Mouse (Mus musculus): Measurements from ENCODE around the gene Slc4a1. TPM values are rescaled to one million over a fixed set of nuclear protein-coding genes. Genes with fewer than 3 reads are reported as not detected.

The Slc4a1 gene
- polyA plus RNA-seq, 1 experiment = not detected

DNA sequence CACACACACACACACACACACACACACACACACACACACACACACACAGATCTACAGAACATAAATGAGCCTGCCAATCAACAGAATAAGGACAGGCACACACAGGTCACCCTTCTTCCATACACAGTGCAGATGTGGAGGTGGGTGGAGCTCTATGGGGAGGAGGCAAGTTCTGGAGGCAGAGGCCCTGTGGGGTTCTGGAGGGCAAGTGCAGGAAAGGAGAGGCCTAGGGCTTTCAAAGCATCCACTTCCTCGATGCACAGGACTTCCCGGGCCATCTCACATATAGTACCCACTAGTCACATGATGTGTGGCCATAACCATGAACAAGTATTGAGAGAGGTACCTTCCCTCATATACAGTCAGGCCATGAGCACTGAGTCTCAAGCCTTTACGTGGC lies 10.5 kb downstream of the Slc4a1 start:
- TF ChIP-seq CTCF (IDR thresholded peaks at IDR 0.05; ENCODE audit: borderline replicate concordance, insufficient read depth, low read length) (no peak), POLR2A (IDR thresholded peaks at IDR 0.05; ENCODE audit: low read depth, low read length) (no peak)
- H3K4me3 ChIP-seq (ENCODE audit: insufficient read depth, low read length) = no peak overlapping the region

DNA sequence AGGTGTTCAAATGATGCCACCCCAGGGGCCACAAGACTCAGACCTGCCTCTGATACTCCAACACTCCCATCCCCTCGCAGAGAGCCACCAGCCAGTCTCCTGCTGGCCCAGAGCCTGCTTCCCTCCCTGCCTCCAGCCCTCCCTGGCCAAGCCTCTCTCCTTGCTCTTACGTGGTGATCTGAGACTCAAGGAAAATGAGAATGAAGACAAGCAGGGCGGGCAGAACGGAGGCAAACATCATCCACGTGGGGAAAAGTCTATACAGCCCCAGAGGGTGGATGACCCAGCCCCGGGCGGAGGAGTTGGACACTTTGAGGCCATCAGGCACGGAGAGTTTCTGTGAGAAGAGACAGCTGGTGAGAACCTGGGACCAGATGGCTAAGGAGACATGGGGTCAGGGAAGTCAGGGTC lies 13.0 kb downstream of the Slc4a1 start:
- Histone ChIP-seq H3K27ac (ENCODE audit: insufficient read depth, low read length) (no peak overlapping the region), H3K4me1 (ENCODE audit: control insufficient read depth, insufficient read depth, low read length) (no peaks in the 10 kb centered on the region), H3K4me3 (ENCODE audit: insufficient read depth, low read length) (no peak overlapping the region)
- TF ChIP-seq POLR2A (IDR thresholded peaks at IDR 0.05; ENCODE audit: low read depth, low read length) (no peak), CTCF (IDR thresholded peaks at IDR 0.05; ENCODE audit: borderline replicate concordance, insufficient read depth, low read length) (no peak)

More for the DNA sequence above, 10.5 kb downstream of the Slc4a1 start:
- no peak overlapping the region for H3K27ac ChIP-seq (ENCODE audit: insufficient read depth, low read length)
- H3K4me1 ChIP-seq (ENCODE audit: control insufficient read depth, insufficient read depth, low read length) = no peaks in the 10 kb centered on the region

DNA sequence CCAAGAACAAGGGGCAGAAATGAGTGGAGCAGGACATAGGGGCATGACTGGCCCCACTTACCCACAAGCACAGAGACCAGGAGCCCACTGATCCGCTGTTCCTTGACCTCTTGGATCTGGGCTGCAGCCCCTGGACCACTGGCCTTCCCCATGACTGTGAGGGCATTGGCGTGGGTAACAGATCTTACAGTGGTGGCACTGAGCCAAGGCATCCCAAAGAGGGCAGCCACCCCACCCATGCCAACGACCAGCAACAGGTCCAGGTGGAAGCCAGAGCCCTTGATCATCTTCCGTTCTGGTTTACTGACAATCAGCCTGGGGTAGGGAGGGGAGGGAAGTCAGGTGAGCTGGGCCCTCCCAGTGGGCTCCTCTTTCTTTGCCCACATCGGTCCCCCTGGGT lies 13.6 kb downstream of the Slc4a1 start:
- TF ChIP-seq POLR2A (IDR thresholded peaks at IDR 0.05; ENCODE audit: low read depth, low read length) = no peak
- TF ChIP-seq CTCF (IDR thresholded peaks at IDR 0.05; ENCODE audit: borderline replicate concordance, insufficient read depth, low read length) = no peak

DNA sequence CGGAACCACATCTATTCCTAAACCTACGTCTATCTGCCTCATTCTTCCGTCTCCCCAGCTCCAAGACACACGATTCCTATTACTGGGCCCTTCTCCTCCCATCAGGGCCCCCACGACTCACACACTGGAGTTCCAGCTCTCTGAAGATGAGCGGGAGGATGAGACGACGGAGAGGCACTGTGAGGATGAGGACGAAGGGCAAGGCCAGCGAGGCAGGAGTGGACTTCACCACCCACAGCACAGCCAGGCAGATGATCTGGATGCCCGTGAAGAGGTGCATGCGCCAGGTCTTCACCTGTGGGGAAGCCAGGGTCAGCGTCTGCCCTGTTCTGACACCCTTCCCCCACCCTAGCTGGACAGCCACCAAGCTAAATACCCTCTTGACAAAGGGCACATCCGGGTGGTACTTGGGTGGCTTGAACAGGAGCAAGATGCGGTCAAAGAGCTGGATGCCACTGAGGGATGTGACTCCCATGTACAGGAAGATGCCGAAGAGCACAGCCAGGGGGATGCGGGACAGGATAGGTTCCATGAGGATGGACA lies 15.0 kb downstream of the Slc4a1 start:
- Histone ChIP-seq H3K4me1 (ENCODE audit: control insufficient read depth, insufficient read depth, low read length) (no peaks in the 10 kb centered on the region), H3K27ac (ENCODE audit: insufficient read depth, low read length) (no peak overlapping the region), H3K4me3 (ENCODE audit: insufficient read depth, low read length) (no peak overlapping the region)
- TF ChIP-seq POLR2A (IDR thresholded peaks at IDR 0.05; ENCODE audit: low read depth, low read length) = no peak
- TF ChIP-seq CTCF (IDR thresholded peaks at IDR 0.05; ENCODE audit: borderline replicate concordance, insufficient read depth, low read length) = no peak

More for the DNA sequence above, 13.6 kb downstream of the Slc4a1 start:
- Histone ChIP-seq H3K27ac (ENCODE audit: insufficient read depth, low read length) (no peak overlapping the region), H3K4me3 (ENCODE audit: insufficient read depth, low read length) (no peak overlapping the region), H3K4me1 (ENCODE audit: control insufficient read depth, insufficient read depth, low read length) (no peaks in the 10 kb centered on the region)

DNA sequence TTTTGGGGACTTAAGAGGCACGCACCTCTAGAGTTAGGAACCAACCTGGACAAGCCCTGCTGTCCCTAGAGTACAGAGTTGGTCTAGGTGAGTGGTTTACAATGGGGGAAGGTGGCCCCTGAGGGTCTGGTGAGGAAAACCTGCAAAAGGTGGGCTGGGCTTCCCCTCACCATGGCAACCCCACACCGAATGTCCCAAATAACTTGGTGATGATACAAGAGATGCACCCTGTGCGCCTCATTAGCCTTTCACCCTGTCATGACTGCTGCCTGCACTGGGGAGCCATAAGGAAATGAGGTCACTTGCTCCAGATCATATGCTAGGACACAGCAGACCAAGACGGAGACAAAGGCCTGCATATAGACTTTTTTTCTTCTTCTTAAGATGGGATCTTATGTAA lies 15.6 kb downstream of the Slc4a1 start:
- TF ChIP-seq CTCF (IDR thresholded peaks at IDR 0.05; ENCODE audit: borderline replicate concordance, insufficient read depth, low read length) (no peak), POLR2A (IDR thresholded peaks at IDR 0.05; ENCODE audit: low read depth, low read length) (no peak)
- Histone ChIP-seq H3K4me3 (ENCODE audit: insufficient read depth, low read length) (no peak overlapping the region), H3K4me1 (ENCODE audit: control insufficient read depth, insufficient read depth, low read length) (no peaks in the 10 kb centered on the region), H3K27ac (ENCODE audit: insufficient read depth, low read length) (no peak overlapping the region)

DNA sequence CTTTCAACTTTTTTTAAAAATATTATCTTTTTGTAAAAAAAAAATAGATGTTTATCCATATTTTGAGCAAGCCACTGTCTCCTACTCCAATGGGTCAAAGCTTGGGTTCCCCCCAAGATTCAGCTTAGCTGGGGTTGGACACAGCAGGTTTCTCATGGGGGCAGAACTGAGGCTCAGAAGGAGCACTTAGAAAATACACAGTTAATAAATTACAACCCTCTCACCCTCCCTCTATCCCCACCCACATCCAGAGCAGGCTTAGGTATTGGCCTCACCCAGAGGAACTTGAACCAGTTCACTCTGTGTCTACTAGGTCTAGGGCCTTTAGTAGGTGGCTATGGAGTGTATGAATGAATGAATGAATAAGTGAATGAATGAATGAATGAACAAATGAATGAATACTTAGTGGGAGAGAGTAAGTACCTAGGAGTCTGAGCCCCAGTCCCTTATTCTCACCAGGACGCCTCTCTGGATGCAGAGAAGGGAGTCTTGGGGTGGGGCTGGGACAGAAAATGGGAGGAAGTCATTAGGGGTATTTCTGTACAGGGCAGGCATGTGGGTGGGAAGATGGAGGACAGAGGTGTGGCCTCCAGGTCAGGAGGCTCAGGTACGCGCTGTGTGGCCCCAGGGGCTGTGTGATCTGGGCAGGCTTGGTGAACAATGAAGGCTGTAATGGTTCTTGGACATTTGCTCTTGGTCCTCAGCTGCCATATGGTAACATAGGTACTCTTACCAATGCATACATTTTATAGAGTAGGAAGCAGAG lies 16.6 kb downstream of the Slc4a1 start:
- H3K4me1 ChIP-seq (ENCODE audit: control insufficient read depth, insufficient read depth, low read length) = no peaks in the 10 kb centered on the region
- TF ChIP-seq POLR2A (IDR thresholded peaks at IDR 0.05; ENCODE audit: low read depth, low read length) (no peak), CTCF (IDR thresholded peaks at IDR 0.05; ENCODE audit: borderline replicate concordance, insufficient read depth, low read length) (no peak)
- H3K27ac ChIP-seq (ENCODE audit: insufficient read depth, low read length) = no peak overlapping the region
- no peak overlapping the region for H3K4me3 ChIP-seq (ENCODE audit: insufficient read depth, low read length)

DNA sequence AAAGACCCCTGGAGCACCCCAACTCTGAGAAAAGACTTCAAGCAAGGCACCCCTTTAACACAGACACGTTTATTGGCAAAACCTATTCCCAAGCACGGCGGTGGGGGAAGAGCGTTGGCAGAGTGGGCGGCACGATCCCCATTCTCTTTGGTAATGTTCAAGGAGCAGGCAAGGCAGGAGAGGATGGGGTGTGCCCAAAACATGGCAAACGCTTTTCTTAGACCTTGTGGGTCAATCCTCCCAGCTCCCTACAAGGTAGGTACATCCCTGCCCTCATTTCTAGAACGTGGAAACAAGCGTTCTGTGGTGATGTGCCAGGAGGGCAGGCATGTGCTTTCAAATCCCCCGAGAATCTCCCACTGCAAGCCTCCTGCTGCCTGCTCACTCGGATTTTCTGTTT lies 17.2 kb downstream of the Slc4a1 start:
- Histone ChIP-seq H3K27ac (ENCODE audit: insufficient read depth, low read length) (no peak overlapping the region), H3K4me3 (ENCODE audit: insufficient read depth, low read length) (no peak overlapping the region), H3K4me1 (ENCODE audit: control insufficient read depth, insufficient read depth, low read length) (no peaks in the 10 kb centered on the region)
- TF ChIP-seq POLR2A (IDR thresholded peaks at IDR 0.05; ENCODE audit: low read depth, low read length) (no peak), CTCF (IDR thresholded peaks at IDR 0.05; ENCODE audit: borderline replicate concordance, insufficient read depth, low read length) (no peak)

DNA sequence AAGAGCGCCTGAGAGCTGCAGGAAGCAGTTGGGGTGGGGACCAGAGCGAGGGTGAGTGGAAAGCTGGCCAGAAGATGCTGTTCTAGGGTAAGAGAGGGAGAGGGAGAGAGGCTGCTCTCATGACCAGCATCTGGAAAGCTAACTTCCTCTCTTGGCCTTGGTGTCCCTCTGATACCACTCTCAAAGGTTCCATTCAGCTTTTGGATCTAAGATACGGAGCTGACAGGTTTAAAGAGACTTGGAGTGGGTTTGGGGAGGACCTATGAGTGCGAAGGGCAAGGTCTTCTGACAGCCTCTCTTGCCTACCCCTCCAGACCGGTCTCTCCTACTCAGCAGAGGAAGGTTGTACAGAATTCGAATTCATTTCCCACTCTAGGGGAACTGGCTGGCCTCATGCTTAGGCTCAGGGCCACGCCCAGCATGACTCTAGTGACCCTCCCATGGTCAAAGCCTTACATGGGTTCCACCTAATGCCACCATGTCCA lies 17.9 kb downstream of the Slc4a1 start:
- no peak overlapping the region for H3K4me3 ChIP-seq (ENCODE audit: insufficient read depth, low read length)
- TF ChIP-seq CTCF (IDR thresholded peaks at IDR 0.05; ENCODE audit: borderline replicate concordance, insufficient read depth, low read length) (no peak), POLR2A (IDR thresholded peaks at IDR 0.05; ENCODE audit: low read depth, low read length) (no peak)
- H3K27ac ChIP-seq (ENCODE audit: insufficient read depth, low read length) = no peak overlapping the region
- H3K4me1 ChIP-seq (ENCODE audit: control insufficient read depth, insufficient read depth, low read length) = no peaks in the 10 kb centered on the region

DNA sequence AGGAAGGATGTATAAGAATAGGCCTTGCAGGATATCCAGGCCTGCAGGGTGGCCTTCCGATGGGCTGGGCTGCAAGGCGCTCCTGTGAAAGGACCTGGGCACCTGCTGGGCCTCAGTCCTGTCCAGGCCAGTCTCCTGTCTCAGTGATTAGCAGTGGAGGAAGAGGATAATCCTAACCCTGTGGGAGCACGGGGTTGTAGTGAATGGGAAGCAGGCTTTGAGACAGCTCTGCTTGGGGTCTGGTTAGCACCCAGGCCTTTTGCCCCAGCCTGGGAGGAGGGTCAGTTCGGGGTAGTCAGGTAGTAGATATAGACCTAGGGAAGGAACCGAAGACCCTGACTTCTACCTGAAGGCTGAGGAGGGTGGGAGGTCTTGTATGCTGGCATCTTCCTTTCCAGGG lies 18.3 kb downstream of the Slc4a1 start:
- TF ChIP-seq POLR2A (IDR thresholded peaks at IDR 0.05; ENCODE audit: low read depth, low read length) = no peak
- no peak for TF ChIP-seq CTCF (IDR thresholded peaks at IDR 0.05; ENCODE audit: borderline replicate concordance, insufficient read depth, low read length)

DNA sequence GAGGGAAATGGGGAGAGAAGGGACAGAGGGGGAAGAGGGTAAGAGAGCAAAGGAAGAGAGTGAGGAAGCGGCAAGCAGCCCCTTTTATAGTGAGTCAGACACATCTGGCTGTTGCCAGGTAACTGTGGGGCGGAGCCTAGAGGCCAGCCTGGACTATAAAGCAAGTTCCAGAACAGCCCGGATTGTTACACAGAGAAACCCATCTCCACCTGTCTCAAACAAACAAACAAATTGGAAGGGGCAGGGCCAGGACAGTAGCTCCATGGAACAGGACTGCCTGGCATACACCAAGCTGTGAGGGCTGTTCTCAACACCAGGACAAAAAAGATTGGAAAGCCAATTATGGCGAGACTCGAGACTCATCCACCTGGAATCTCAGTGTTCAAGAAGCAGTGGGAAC lies 19.1 kb downstream of the Slc4a1 start:
- H3K4me1 ChIP-seq (ENCODE audit: control insufficient read depth, insufficient read depth, low read length) = no peaks in the 10 kb centered on the region
- H3K27ac ChIP-seq (ENCODE audit: insufficient read depth, low read length) = no peak overlapping the region
- H3K4me3 ChIP-seq (ENCODE audit: insufficient read depth, low read length) = no peak overlapping the region
- TF ChIP-seq CTCF (IDR thresholded peaks at IDR 0.05; ENCODE audit: borderline replicate concordance, insufficient read depth, low read length) (no peak), POLR2A (IDR thresholded peaks at IDR 0.05; ENCODE audit: low read depth, low read length) (no peak)

More for the DNA sequence above, 18.3 kb downstream of the Slc4a1 start:
- Histone ChIP-seq H3K4me1 (ENCODE audit: control insufficient read depth, insufficient read depth, low read length) (no peaks in the 10 kb centered on the region), H3K27ac (ENCODE audit: insufficient read depth, low read length) (no peak overlapping the region), H3K4me3 (ENCODE audit: insufficient read depth, low read length) (no peak overlapping the region)

Data from embryonic fibroblast, embryonic 13.5 days (primary cell).